Mouse (Mus musculus) gastrocnemius, postnatal 10 days (tissue): Measurements from ENCODE around the gene Ptar1. TPM values are rescaled to one million over a fixed set of nuclear protein-coding genes. Genes with fewer than 3 reads are reported as not detected.
A peak's percentile ranks its signal among the peaks of the same experiment; 100 is the strongest.

Source experiments
- DNase-seq: peaks from one replicate; pipeline ENCODE4 v3.0.0; 2021; ENCODE audit warnings: mixed read lengths
- total RNA-seq, 2 experiments: library from RNA; stranded (reverse); gene quantifications; 2 replicates each; pipeline ENCODE4 v1.2.3; 2021

The Ptar1 gene
- total RNA-seq, 2 experiments from 2014 or later, result 19.6 to 28.5 TPM

DNA sequence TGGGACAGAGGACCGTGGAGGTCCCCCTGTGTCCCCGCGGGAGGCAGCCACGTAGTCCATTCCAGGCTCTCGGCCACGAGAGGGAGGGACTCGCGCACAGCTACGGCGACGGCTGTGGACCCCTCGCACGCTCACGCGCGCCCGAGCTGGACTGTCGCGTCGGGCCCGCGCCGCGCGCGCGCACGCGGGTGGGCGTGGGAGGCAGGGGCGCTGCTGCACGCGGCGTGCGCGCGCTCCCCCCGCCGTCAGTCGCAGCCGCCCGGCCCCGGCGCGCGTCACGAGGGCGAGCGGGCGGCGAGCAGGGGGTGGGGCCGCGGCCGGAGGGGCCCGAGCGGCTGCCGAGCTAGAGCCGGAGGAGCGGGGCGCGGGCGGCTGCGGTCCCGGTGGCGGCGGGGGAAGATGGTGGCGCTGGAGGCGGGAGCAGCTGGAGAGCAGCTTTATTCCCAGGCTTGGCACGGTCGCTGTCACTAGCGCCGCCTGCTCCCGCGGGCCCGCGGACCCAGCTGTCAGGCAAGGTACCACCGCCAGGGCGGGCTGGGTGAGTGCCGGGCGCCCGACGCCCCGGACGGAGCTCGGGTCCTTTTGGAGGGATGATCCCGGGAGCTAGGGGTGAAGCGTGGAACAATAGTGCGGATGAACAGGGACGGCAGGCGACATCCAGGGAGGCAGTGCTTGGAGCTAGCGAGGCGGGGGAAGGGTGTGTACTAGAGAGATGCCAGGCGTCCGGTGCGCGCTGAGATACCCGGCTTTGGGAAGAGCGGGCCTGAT, 71.5 kb downstream of the Ptar1 start, which contains the start of gene Apba1:
Gene Apba1, plus strand, starts transcription at position 334 of the 768 bp plus-strand sequence.
- peak; percentile 76 for DNase-seq

DNA sequence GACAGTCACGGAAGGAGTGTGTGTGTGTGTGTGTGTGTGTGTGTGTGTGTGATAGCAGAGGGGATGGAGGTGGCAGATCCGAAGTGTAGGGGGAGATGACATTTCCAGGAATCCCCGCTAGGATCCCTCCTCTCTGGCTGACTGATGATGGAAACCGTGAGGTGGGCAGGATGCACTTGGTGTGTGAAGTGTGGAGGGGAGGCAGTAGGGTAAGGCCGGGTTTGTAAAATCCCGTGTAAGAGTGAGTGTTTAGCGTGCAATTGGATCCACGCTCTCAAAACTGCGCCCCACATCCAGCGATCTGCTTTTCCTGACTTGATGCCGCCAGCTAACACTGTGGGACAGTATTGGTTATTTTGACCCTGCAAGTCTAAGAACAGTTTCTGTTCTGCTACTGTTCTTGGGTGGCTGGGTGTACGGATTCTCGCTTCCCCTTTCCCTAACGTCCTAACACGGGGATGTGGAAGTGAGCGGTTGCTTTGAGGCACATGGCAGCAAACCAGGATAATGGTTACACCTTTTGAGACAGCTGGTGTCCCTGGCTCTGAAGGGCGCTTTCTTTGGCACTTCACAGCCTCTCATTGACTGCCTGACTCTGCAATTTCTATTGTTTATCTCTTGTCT, 72.2 kb downstream of the Ptar1 start:
- no peak for DNase-seq

DNA sequence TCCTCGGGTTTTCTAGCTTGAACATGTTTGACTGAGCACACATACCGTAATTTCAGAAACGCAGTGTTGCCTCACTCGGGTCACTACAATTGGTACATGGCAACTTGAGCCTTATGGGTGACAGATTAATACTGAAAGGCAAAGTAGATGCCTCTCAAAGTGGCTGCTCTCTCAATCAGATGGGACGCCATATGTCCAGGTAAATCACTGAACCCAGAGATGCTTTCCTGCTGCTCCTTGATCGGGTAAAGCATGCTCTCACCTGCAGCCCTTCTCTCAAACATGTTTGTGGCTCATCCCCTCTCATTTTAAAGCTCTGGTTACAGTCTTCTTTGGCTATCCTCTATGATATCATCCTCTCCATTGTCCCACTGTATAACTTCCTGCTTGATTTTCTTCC, 76.1 kb downstream of the Ptar1 start:
- no peak for DNase-seq

DNA sequence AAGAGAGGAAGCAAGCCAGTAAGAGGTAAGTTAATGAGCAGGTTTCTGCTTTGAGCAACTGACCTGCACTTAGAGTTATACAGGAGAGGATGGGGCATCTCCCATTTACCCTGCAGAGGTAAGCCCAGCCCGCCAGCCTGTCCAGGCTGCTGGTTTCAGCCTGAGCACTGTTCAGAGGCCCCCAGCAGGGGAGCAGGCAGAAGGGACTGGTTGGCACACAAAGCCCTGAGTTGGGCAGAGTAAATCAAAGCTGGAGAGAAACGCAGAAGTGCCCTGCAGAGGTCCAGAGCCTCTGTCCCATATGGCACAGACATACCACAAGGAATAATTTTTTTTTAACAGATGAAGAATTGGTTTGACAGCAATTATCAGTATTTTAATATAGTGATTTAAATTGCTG, 76.8 kb downstream of the Ptar1 start:
- DNase-seq, result no peak

DNA sequence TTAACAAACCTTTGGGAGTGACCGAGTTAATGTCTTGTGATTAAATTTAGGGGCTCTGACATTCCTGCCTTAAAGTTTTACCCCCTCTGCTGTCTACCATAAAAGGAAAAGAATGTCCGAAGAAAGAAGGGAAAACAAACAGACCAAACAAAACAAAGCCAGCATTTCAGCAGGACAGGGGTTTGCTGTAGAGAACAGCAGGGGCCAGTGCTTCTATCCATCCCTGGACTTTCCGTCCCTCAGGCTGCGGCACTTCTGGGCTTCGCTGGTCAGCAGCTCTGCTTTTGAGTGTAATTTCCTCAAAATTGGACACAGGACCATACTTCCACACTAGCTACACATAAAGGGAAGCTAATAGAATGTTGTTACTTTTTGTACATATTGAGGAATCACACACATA, 81.6 kb downstream of the Ptar1 start:
- DNase-seq, result no peak

DNA sequence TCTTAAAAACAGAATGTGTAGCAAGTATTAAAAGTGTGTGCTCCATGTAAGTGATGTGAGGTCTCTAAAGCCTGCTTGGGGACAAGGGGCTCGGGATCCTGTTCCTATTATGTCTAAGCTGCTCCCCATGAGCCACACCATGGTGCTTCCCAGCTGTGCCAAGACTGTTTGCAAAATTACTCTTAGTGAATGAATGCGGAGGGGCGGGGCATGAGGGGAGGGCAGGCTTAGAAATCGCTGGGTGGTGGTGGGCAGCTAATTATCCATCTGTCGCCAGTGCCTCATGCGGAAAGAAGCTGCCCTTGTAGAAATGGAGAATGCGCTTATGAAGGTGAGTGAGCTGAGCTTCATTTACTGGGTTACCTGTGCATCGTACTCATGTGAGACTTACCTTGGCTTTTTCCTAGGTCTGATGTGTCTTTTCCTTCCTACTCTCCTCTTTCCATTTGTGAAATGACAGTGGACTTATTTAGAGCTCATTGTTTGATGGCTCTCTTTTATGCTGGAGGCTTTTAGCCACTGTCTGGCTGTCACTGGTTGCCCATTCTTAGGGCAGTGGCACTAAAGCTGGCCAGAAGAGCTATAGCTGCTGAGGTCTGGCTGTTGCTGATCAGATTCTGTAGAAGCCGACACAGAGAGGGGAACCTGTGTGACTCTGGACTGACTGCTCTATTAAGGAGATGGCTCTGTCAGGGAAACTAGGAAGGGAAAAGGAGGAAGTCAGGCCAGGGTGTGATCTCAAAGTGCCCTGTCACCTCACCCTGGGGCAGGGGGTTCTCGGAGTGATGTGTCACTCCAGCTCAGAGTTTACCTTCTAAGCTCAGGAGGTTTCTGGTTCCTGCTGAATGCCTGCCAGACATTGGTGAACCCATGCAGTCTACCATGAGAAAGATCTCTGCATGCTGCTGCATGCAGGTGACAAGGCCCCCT, 83.5 kb downstream of the Ptar1 start:
- DNase-seq, result no peak

DNA sequence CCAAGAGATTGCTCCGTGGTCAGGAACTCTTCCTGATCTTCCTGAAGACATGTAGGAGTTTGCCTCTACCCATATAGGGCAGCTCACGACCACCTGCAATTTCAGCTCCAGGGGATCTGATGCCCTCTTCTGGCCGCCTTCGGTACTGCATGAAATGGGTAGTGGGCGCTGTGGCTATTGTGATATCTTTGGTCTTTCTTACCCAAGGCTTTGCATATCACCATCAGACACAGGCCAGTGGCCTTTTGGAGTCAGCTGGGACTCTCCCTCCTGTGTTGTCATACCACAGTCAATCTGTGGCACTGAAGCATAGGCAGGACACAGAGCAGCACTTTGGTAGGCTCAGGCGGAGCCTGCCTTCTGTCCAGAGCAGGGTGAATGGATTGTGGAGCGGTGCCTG, 84.7 kb downstream of the Ptar1 start:
- DNase-seq, result no peak

DNA sequence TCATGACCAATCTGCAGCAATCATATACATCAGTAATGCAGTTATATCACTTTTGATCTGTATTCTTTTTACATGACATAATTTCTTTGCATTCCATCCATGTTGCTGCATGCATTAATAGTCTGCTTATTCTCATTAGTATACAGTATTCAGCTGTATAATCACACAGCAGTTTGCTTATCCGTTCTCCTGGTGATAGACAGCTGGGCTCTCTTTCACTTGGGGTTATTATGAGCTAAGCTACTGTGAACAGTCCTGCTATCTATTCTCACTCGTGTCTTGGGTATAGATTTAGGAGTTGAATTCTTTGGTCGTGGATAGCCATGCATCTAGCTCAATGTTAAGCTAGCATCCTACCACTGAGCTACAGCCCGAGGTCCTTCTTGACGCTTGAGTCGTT, 88.1 kb downstream of the Ptar1 start:
- DNase-seq, result no peak

DNA sequence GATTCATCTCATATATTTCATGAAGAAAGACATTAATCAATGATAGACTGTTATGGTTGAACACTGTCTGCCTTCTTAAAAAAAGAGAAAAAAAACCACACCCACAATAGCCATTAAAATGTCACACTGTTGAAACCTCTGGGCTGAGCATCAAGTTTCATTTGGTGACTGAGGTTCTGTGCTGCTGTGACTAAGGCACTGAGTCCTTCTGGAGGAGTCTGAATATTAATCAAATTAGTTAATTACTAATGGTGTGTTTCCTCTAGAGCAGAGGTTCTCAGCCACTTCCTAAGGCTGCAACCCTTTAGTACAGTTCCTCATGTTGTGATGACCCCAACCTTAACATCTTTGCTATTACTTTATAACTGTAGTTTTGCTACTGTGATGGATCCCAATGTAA, 91.9 kb downstream of the Ptar1 start:
- no peak for DNase-seq

DNA sequence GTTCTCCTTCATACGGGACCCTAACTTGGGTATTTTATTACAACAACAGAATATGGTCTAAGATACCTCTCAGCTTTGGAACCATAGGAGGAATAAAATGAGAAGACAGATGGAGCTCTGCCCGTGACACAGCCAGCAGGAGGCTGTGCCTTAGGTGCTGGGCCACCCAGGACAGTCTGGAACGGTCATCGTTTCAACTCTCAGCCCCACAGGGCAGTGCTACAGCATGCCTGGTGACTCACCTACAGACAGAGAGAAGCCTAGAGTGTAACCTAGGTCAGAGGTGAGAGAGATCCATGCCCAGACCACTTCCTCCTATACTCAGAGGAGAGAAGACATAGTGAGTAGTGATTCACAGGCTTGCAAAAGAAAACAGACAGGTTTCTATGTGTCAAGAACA, 92.9 kb downstream of the Ptar1 start:
- no peak for DNase-seq

Other genes starting within 250 kb of the Ptar1 start
- gene Mamdc2, start 239.0 kb upstream of the Ptar1 start, total RNA-seq, result 1 to 10 TPM; 2.3 to 5.3 TPM
- gene 1700028P14Rik, start 34.6 kb upstream of the Ptar1 start, total RNA-seq, result not detected
- 1 to 10 TPM; 3.6 to 4.2 TPM for gene Apba1, start 71.5 kb downstream of the Ptar1 start, total RNA-seq